Mouse (Mus musculus) right cerebral cortex, postnatal 36 days (tissue): ENCODE data around the gene Usp2.

Experiments used
- DNase-seq, 2 experiments: peaks; one replicate each; pipeline ENCODE4 v3.0.0; 2022; ENCODE audit warnings: low spot score in 2 of 2, mixed read lengths in 1 of 2

The Usp2 gene

GRCm38 (mm10) chr9:44046426-44046825 is 20.4 kb upstream of the Usp2 start:
- no peak for DNase-seq

DNA sequence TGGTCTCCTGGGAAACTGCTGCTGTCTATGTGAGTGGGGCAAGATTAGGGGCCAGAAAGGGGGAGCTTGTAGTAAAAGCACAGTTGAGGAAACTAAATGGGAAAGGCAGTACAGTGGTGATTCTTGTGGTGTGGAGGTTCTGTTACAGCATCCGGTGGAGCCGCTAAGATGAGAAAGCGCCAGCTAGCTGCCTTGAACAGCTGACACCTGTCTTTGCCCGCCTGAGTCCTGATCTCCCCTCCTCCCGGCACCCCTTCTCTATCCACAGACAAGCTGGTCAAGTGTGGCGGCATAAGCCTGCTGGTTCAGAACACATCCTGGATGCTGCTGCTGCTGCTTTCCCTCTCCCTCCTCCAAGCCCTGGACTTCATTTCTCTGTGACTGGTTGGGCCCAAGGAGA is 19.8 kb upstream of the Usp2 start:
- no peak for DNase-seq

DNA sequence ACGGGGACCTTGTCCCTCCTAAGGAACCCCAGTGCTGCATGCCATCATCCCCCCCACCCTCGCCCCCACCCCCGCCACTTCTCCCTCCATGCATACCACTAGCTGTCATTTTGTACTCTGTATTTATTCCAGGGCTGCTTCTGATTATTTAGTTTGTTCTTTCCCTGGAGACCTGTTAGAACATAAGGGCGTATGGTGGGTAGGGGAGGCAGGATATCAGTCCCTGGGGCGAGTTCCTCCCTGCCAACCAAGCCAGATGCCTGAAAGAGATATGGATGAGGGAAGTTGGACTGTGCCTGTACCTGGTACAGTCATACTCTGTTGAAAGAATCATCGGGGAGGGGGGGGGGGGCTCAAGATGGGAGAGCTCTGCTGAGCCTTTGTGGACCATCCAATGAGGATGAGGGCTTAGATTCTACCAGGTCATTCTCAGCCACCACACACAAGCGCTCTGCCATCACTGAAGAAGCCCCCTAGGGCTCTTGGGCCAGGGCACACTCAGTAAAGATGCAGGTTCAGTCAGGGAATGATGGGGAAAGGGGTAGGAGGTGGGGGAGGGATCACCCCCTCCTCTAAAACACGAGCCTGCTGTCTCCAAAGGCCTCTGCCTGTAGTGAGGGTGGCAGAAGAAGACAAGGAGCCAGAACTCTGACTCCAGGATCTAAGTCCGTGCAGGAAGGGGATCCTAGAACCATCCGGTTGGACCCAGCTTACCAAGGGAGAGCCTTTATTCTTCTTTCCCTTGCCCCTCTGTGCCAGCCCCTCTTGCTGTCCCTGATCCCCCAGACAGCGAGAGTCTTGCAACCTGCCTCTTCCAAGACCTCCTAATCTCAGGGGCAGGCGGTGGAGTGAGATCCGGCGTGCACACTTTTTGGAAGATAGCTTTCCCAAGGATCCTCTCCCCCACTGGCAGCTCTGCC is 19.0 kb upstream of the Usp2 start:
- no peak for DNase-seq

DNA sequence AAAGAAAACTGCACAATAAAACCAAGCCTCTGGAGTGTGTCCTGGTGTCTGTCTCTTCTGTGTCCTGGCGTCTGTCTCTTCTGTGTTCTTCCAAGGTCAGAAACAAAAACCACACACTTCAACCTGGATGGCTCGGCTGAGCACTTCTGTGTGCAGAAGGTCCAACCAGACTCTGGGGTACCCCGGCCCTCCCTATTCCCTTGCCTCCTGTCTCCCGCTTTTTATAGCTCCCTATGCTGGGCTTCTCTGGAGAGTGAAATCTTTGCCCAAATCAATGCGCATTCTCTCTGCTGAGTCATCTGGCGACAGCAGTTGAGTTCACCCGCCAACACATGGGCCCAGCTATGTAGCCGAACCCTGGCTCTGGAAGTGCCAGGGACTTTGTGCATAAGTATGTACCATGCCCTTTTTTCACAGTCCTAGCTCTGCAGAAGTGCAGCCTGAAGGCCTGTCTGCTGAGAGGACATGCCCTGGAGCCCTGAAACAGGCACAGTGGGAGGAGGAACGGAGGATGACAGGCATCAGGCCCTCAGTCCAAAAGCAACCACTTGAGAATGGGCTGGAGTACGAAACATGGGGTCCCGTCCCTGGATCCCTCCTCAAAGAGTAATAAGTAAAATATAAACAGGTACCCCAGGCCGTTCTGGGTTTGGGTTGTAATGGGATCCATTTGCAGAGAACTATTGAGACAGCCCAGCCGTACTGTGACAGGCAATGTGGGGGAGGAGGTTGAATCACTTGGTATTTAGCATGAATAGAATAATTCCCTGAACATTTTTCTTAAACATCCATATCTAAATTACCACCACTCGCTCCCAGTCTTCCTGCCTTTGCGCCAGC is 18.1 kb upstream of the Usp2 start:
- peak; percentile 42 to 46 for DNase-seq

- no peak for DNase-seq
Measured at GRCm38 (mm10) chr9:44049381-44050165, 17.2 kb upstream of the Usp2 start.

GRCm38 (mm10) chr9:44052855-44053254 is 14.0 kb upstream of the Usp2 start:
- no peak for DNase-seq

DNA sequence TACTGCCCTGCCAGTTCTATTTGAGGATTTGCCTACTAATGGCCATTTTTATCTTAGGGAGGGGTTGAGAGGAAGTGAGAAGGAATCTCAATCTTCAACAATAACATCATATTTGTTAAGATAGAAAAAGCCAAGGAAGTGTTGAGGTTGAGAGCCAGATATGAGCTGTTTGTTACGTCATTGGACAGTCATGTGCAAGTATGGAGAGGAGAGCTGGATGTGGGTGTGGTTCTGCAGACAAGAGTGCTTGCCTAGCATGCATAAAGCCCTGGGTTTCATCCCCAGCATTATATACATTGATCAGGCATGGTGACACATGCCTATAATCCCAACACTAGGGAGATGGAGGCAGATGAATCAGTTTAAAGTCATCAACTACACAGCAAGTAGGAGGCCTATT is 12.9 kb upstream of the Usp2 start:
- DNase-seq, result no peak

DNA sequence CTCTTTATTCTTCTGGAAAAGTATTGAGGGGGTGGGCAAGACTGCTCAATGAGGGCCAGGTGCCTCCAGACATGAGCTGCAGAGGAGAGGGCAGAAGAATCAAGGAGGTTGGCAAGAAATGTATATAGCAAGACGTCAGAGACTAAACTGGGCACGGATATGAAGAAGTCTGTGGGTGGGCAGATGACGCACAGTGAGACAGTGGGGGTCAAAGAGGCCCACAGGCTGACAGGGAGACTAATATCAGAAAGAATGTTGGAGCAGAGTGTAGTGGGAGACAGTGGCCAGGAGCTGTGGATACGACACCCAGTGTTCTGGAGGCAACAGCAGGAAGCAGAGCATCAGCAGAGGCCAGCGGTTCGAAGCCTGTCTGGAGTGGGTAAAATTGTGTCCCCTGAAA is 8.2 kb upstream of the Usp2 start:
- DNase-seq, result no peak

DNA sequence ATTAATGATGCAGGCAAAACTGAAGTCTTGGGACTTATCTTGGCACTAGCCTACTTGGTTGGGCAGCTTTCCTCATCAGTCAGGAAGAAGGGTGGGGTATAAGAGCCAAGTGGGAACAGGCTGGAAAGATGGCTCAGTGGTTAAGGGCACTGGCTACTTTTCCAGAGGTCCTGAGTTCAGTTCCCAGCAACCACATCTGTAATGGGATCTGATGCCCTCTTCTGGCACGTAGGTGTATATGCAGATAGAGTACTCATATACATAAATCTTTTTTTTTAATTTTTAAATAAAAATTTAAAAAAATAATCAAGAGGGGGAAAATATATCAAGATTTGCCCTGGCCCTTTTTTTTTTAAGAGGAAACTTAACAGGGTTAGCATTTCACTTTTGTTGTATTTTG is 1.6 kb upstream of the Usp2 start:
- DNase-seq, result no peak

GRCm38 (mm10) chr9:44067241-44067959 is 579 bp downstream of the Usp2 start:
- no peak for DNase-seq

DNA sequence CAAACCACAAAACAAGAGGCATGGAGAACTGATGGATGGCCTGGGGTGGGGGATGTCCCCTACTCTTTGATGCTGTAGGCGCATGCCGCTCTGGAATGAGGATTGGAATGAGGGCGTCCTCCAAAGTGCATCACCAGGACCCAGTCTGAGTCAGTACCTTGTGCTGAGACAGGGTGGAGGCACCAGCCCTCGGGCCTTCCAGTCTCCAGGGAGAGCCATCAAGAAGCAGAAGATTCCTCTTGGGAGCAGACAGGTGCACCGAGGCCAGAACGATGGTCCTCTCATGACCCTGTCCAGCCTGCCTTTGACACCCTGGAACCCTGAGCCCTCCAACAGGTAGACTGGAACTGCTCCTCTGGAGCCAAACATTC is 1.1 kb downstream of the Usp2 start:
- no peak for DNase-seq

GRCm38 (mm10) chr9:44069252-44069651 is 2.4 kb downstream of the Usp2 start:
- DNase-seq, result no peak

DNA sequence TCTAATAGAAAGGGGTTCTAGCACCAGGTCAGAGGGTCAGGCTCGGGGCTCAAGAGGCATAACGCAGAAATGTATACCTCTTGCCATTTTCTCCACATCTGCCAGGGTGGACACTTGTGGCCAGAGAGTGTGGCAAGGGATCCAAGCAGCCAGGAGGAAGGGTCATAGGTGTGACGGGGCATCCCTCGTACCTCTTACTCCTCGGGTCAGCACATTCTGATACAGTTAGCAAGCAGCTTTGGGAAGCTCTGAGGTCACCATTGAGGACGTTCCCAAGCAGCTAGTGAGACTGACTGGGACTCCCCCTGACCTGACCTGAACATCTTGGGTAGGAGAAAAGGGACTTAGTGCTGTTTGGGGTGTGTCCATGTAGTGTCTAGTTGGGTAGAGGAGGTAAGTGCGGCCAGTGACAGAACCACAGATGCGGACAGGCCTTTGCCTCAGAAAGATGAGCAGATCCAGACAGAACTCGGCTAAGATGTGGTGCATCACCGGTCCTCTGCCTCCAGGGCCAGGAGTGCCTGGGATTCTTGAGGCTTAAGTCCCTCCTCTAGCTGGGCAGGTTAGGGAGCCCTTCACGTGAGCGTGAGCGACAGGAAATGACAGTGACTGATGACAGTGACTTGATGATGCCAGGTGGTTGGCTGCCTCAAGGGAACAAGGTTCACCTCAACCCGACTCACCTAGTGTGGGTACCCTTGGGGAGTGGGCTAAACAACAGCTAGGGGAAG is 3.5 kb downstream of the Usp2 start:
- DNase-seq, result no peak

GRCm38 (mm10) chr9:44070844-44071231 is 4.0 kb downstream of the Usp2 start:
- no peak for DNase-seq

- DNase-seq, result peak in 1 of 2 experiments; percentile 52
Measured at GRCm38 (mm10) chr9:44071914-44072598, 5.2 kb downstream of the Usp2 start.

DNA sequence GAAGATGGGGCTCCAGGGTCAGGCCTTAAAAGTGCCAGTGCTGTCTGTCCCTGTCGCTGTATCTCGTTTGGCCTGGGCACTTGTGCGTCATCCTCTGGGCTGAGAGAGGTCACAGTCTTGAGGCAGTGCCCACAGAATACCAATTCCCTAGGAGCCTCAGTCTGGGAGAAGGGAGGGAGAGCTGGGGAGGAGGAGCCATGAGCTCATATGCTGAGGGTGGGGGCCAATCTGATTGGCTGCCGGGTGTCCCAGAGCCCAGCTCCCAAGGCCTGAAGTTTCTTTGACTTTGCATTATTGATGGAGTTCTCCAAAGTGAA is 5.7 kb downstream of the Usp2 start:
- no peak for DNase-seq

- no peak for DNase-seq
Measured at GRCm38 (mm10) chr9:44073115-44073514, 6.3 kb downstream of the Usp2 start.

- no peak for DNase-seq
Measured at GRCm38 (mm10) chr9:44074395-44075275, 7.8 kb downstream of the Usp2 start.

- no peak for DNase-seq
Measured at GRCm38 (mm10) chr9:44075276-44075995, 8.6 kb downstream of the Usp2 start.
